Mouse (Mus musculus) liver, adult 2 months (tissue): ENCODE data around the gene Sirt5.

Experiments
- CTCF ChIP-seq: fragments of 200-500 bp; IDR thresholded peaks from 2 replicates; pipeline ENCODE4 v1.5.1; 2011; ENCODE audit warnings: low read depth, low read length, control low read depth
- POLR2A ChIP-seq: fragments of 200-500 bp; IDR thresholded peaks from 2 replicates; pipeline ENCODE4 v1.6.1; 2011; ENCODE audit warnings: low read length, control low read depth; ENCODE audit not compliant: insufficient read depth; ENCODE audit errors: extremely low read depth

DNA sequence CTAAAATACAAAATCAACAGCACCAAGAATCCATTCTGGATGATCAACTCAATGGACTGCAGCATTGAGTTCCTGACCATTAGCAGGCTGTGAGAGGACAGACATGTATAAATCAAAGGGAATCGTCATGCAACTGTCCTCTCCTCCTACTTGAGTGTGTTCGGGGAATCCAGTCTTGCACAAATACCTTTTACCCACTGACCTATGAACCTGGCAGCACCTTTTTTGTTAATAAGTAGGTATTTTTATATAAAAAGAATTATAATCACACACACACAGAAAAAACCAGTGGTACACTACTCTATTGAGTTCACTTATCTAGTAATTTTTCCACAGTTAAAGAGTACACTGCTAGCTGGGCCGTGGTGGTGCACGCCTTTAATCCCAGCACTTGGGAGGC is 78.4 kb downstream of the Sirt5 start:
- TF ChIP-seq CTCF = no peak
- TF ChIP-seq POLR2A = no peak
